Mouse (Mus musculus): ENCODE data around the gene 2610318N02Rik. TPM values are rescaled to one million over a fixed set of nuclear protein-coding genes. Genes with fewer than 3 reads are reported as not detected.
A peak's percentile ranks its signal among the peaks of the same experiment; 100 is the strongest.

2610318N02Rik gene
- polyA plus RNA-seq, 1 experiment from 2014 or later: 64.3 TPM

- H3K27me3 ChIP-seq (ENCODE audit: control insufficient read depth, insufficient read depth, low read length): no peaks in the 10 kb centered on the region
- no peaks in the 10 kb centered on the region for H3K9me3 ChIP-seq (ENCODE audit: control insufficient read depth, low read length)
- H3K4me2 ChIP-seq (replicated peaks; ENCODE audit: low read depth, low read length): peak within 1 kb of the TSS; percentile 59
- peak within 1 kb of the TSS; percentile 89 for H3K27ac ChIP-seq (ENCODE audit: low read depth, low read length)
- H3K4me1 ChIP-seq (ENCODE audit: control insufficient read depth, insufficient read depth, low read length): peaks cover 5% of the 10 kb centered on the region
- under 1% methylated on average over 73 of the region's 76 CpGs for WGBS
- H3K36me3 ChIP-seq (ENCODE audit: control insufficient read depth, insufficient read depth, low read length): peaks cover 2% of the 10 kb centered on the region; the same call in 1 of the 2 replicates
- peak within 1 kb of the TSS; percentile 90 for H3K9ac ChIP-seq (ENCODE audit: low read depth, low read length)
- H3K4me3 ChIP-seq (ENCODE audit: low read length): peak within 1 kb of the TSS; percentile 81
- peak; percentile 95 for ATAC-seq (ENCODE audit: low FRiP score, low TSS enrichment)
These were observed 55.2 kb downstream of the 2610318N02Rik start, which contains the start of gene Ypel1 for GRCm38 (mm10) chr16:17069511-17070443. Ypel1 (plus strand) TSS chr16:17069696.

- Histone ChIP-seq H3K9ac (ENCODE audit: low read depth, low read length) (no peak overlapping the region), H3K27me3 (ENCODE audit: control insufficient read depth, insufficient read depth, low read length) (no peaks in the 10 kb centered on the region), H3K36me3 (ENCODE audit: control insufficient read depth, insufficient read depth, low read length) (no peaks in the 10 kb centered on the region), H3K4me3 (ENCODE audit: low read length) (no peak overlapping the region), H3K4me1 (ENCODE audit: control insufficient read depth, insufficient read depth, low read length) (peaks cover 5% of the 10 kb centered on the region), H3K27ac (ENCODE audit: low read depth, low read length) (no peak overlapping the region), H3K9me3 (ENCODE audit: control insufficient read depth, low read length) (no peaks in the 10 kb centered on the region), H3K4me2 (replicated peaks; ENCODE audit: low read depth, low read length) (no peak overlapping the region)
- ATAC-seq (ENCODE audit: low FRiP score, low TSS enrichment): no peak
- 95% methylated on average over 2 of the region's 2 CpGs for WGBS
These were observed 57.4 kb downstream of the 2610318N02Rik start for GRCm38 (mm10) chr16:17067552-17067951.

MicroRNA genes within 50 kb of the gene (microRNA counts, 519-probe panel; counts per million panel counts)
- microRNA mmu-miR-130b (7,257 counts per million, percentile 77 among the panel's probes with 10 or more counts), microRNA mmu-miR-301b (5,511 counts per million, percentile 53 among the panel's probes with 10 or more counts)

Small RNA genes within 50 kb of the gene (microRNA-seq; reads per million reads assigned to microRNA genes)
- gene Mir130b (7,836 reads per million, percentile 94 among the genes with 10 or more reads in this experiment), gene Mir301b (101 reads per million, percentile 54 among the genes with 10 or more reads in this experiment)

Other genes starting within 250 kb of the 2610318N02Rik start
- gene Ppm1f, start 228.7 kb downstream of the 2610318N02Rik start, polyA plus RNA-seq (2014; fragmentation: Nextera tagmentation; extraction: Ambion mirVana): 11.0 and 21.3 TPM in 2 replicates
- 197 and 210 TPM in 2 replicates for gene Mapk1, start 141.8 kb downstream of the 2610318N02Rik start, polyA plus RNA-seq (2014; fragmentation: Nextera tagmentation; extraction: Ambion mirVana)
- gene Ypel1, start 55.5 kb downstream of the 2610318N02Rik start, polyA plus RNA-seq (2014; fragmentation: Nextera tagmentation; extraction: Ambion mirVana): 50.1 and 54.5 TPM in 2 replicates
- gene Ppil2, start 13.9 kb downstream of the 2610318N02Rik start, polyA plus RNA-seq (2014; fragmentation: Nextera tagmentation; extraction: Ambion mirVana): 131 and 142 TPM in 2 replicates
- 55.3 and 66.5 TPM in 2 replicates for gene Sdf2l1, start 7.2 kb upstream of the 2610318N02Rik start, polyA plus RNA-seq (2014; fragmentation: Nextera tagmentation; extraction: Ambion mirVana)
- 9.1 and 11.9 TPM in 2 replicates for gene Ydjc, start 19.5 kb upstream of the 2610318N02Rik start, polyA plus RNA-seq (2014; fragmentation: Nextera tagmentation; extraction: Ambion mirVana)
- 0.54 and 0.91 TPM in 2 replicates for gene Ccdc116, start 22.1 kb upstream of the 2610318N02Rik start, polyA plus RNA-seq (2014; fragmentation: Nextera tagmentation; extraction: Ambion mirVana)
- gene Ube2l3, start 77.5 kb upstream of the 2610318N02Rik start, polyA plus RNA-seq (2014; fragmentation: Nextera tagmentation; extraction: Ambion mirVana): 376 and 405 TPM in 2 replicates
- 0.27 and 0.37 TPM in 2 replicates for gene Rimbp3, start 83.4 kb upstream of the 2610318N02Rik start, polyA plus RNA-seq (2014; fragmentation: Nextera tagmentation; extraction: Ambion mirVana)
- gene Hic2, start 108.4 kb upstream of the 2610318N02Rik start, polyA plus RNA-seq (2014; fragmentation: Nextera tagmentation; extraction: Ambion mirVana): 4.0 and 4.3 TPM in 2 replicates
- 10.2 and 11.1 TPM in 2 replicates for gene Tmem191c, start 150.9 kb upstream of the 2610318N02Rik start, polyA plus RNA-seq (2014; fragmentation: Nextera tagmentation; extraction: Ambion mirVana)
- gene Serpind1, start 206.2 kb upstream of the 2610318N02Rik start, polyA plus RNA-seq (2014; fragmentation: Nextera tagmentation; extraction: Ambion mirVana): 0.14 and 0.16 TPM in 2 replicates